ENCODE assay signal across 11 mouse cellular contexts in genomic region chr10:75252301-75253022, GRCm38 (mm10). TPM values are rescaled to one million over a fixed set of nuclear protein-coding genes. Genes with fewer than 3 reads are reported as not detected.
A peak's percentile ranks its signal among the peaks of the same experiment; 100 is the strongest.
DNase-seq lines count a peak whose midpoint lies in the region; ATAC-seq and TF ChIP-seq lines count a peak whose summit lies in the region.
"Had no signal": no experiment of that assay in that cellular context is flagged by ENCODE, and none has a peak within 500 bp of the region (broad histone marks: within the 10 kb centered on the region; RNA-seq: fewer than 3 reads in every experiment).

No protein-coding gene starts in this region.

- H3K9ac ChIP-seq in heart, embryonic 16.5 days (ENCODE audit: low read length) = no peak overlapping the region
- H3K9ac ChIP-seq in forebrain, embryonic 11.5 days (ENCODE audit: low read length) = no peak overlapping the region
- H3K9ac ChIP-seq: hindbrain, embryonic 15.5 days; midbrain, embryonic 13.5 days had no signal

- in situ Hi-C loops in Patski (cut with MboI; ENCODE audit: low pct_unique_long_range_greater_than_20kb) = loop anchor here (5.0 kb wide), 2 partner anchors 40 to 185 kb away; partner anchors contain the start of gene Specc1l

- no peaks in the 10 kb centered on the region for H3K9me3 ChIP-seq in heart, embryonic 16.5 days (replicated peaks; ENCODE audit: control insufficient read depth, low read length)
- no peaks in the 10 kb centered on the region for H3K9me3 ChIP-seq in forebrain, embryonic 11.5 days (ENCODE audit: control insufficient read depth, low read length)
- H3K9me3 ChIP-seq: hindbrain, embryonic 15.5 days; midbrain, embryonic 13.5 days had no signal

- no peak for DNase-seq in heart, adult 8-10 months (ENCODE audit: low spot score)
- DNase-seq in Patski (ENCODE audit: low read depth, low spot score) = peak; percentile 35
- DNase-seq in embryo, embryonic 11 days = peak; percentile 34
- DNase-seq in kidney, postnatal 36 days = peak; percentile 13 to 23
- no peak for DNase-seq in layer of hippocampus, adult 9-10 months (ENCODE audit: low spot score)
- no peak for DNase-seq in gastrocnemius, postnatal 10 days
- DNase-seq in forebrain, embryonic 11.5 days (ENCODE audit: low spot score) = no peak
- DNase-seq: adrenal gland, postnatal 25 days had no signal

- no peaks in the 10 kb centered on the region for H3K27me3 ChIP-seq in heart, embryonic 16.5 days (ENCODE audit: control insufficient read depth, insufficient read depth, low read length)
- no peaks in the 10 kb centered on the region for H3K27me3 ChIP-seq in Patski
- no peaks in the 10 kb centered on the region for H3K27me3 ChIP-seq in forebrain, embryonic 11.5 days (ENCODE audit: control insufficient read depth, insufficient read depth, low read length)
- H3K27me3 ChIP-seq: hindbrain, embryonic 15.5 days; midbrain, embryonic 13.5 days had no signal

- no peak overlapping the region for H3K4me3 ChIP-seq in heart, embryonic 16.5 days (ENCODE audit: low read length)
- H3K4me3 ChIP-seq in forebrain, embryonic 11.5 days (ENCODE audit: low read depth, low read length) = no peak overlapping the region
- H3K4me3 ChIP-seq: hindbrain, embryonic 15.5 days; midbrain, embryonic 13.5 days had no signal

- H3K4me1 ChIP-seq in heart, embryonic 16.5 days (ENCODE audit: control insufficient read depth, insufficient read depth, low read length) = peaks cover 15% of the 10 kb centered on the region
- no peaks in the 10 kb centered on the region for H3K4me1 ChIP-seq in forebrain, embryonic 11.5 days (replicated peaks; ENCODE audit: control insufficient read depth, insufficient read depth, low read length)
- H3K4me1 ChIP-seq: hindbrain, embryonic 15.5 days; midbrain, embryonic 13.5 days had no signal

- H3K36me3 ChIP-seq in heart, embryonic 16.5 days (ENCODE audit: control insufficient read depth, insufficient read depth) = peaks cover 17% of the 10 kb centered on the region
- H3K36me3 ChIP-seq in forebrain, embryonic 11.5 days (ENCODE audit: control insufficient read depth, insufficient read depth, low read length) = no peaks in the 10 kb centered on the region; the same call in 1 of the 2 replicates

- no peak for ATAC-seq in heart, embryonic 16.5 days (replicated peaks; ENCODE audit: extremely low read depth, insufficient read depth, low FRiP score)
- peak; percentile 79 for ATAC-seq in Patski
- no peak for ATAC-seq in forebrain, embryonic 11.5 days (replicated peaks; ENCODE audit: low FRiP score)
- ATAC-seq: midbrain, embryonic 13.5 days had no signal

- H3K4me2 ChIP-seq in heart, embryonic 16.5 days (ENCODE audit: low read depth, low read length) = peak overlapping the region; percentile 32
- no peak overlapping the region for H3K4me2 ChIP-seq in forebrain, embryonic 11.5 days (ENCODE audit: low read depth, low read length, severe bottlenecking)
- H3K4me2 ChIP-seq: hindbrain, embryonic 15.5 days; midbrain, embryonic 13.5 days had no signal

- 49% methylated on average over 13 of the region's 13 CpGs for WGBS in heart, embryonic 16.5 days
- 80% methylated on average over 13 of the region's 13 CpGs for WGBS in forebrain, embryonic 11.5 days

- no peak for TF ChIP-seq CTCF in Patski (IDR thresholded peaks at IDR 0.05)

- POLR2A ChIA-PET in Patski (lab: Charles Lee) = interaction anchor here (0.6 kb wide), 1 partner anchor 29 kb away, joined by 4 read pairs; no protein-coding TSS in a partner anchor

- CTCF ChIA-PET in Patski (lab: Charles Lee) = interaction anchor here (0.7 to 3.5 kb wide), 13 partner anchors 8 to 198 kb away, joined by 3 to 19 read pairs (median 8); no protein-coding TSS in a partner anchor

- H3K27ac ChIP-seq in heart, embryonic 16.5 days (ENCODE audit: low read length) = peak overlapping the region; percentile 51
- H3K27ac ChIP-seq in forebrain, embryonic 11.5 days (ENCODE audit: low read depth, low read length) = no peak overlapping the region
- H3K27ac ChIP-seq: hindbrain, embryonic 15.5 days; midbrain, embryonic 13.5 days had no signal

RNA-seq across cellular contexts. Expression of gene Specc1l, which starts 40.6 kb away (rescaled TPM):
- 20.4 and 25.8 TPM in 2 replicates for polyA plus RNA-seq in heart, embryonic 16.5 days (2015; fragmentation: Nextera tagmentation; extraction: Ambion mirVana)
- 10 to 100 TPM; 41.2 to 50.7 (median 45.0) TPM for total RNA-seq in heart, adult 8-10 months (2022)
- 45.8 TPM for polyA plus RNA-seq in Patski (2021)
- total RNA-seq in gastrocnemius, postnatal 10 days (2021) = 10 to 100 TPM; 34.3 to 36.2 TPM
- polyA plus RNA-seq in forebrain, embryonic 11.5 days (2014; fragmentation: Nextera tagmentation; extraction: Ambion mirVana) = 29.0 and 29.4 TPM in 2 replicates

Comparison
In these comparisons a context has a peak if more than half of its experiments do, and no peak if none do; other contexts are left out.
1. DNase-seq: peak in Patski (single experiment), embryo, embryonic 11 days (single experiment) and kidney, postnatal 36 days (2 of 2); none in heart, adult 8-10 months (single experiment), layer of hippocampus, adult 9-10 months (single experiment), gastrocnemius, postnatal 10 days (single experiment) and forebrain, embryonic 11.5 days (single experiment).